Mouse (Mus musculus): Measurements from ENCODE around the gene Cep170. TPM values are rescaled to one million over a fixed set of nuclear protein-coding genes. Genes with fewer than 3 reads are reported as not detected.

Cep170 gene
- polyA plus RNA-seq, 1 experiment from 2014 or later = 91.0 TPM

DNA sequence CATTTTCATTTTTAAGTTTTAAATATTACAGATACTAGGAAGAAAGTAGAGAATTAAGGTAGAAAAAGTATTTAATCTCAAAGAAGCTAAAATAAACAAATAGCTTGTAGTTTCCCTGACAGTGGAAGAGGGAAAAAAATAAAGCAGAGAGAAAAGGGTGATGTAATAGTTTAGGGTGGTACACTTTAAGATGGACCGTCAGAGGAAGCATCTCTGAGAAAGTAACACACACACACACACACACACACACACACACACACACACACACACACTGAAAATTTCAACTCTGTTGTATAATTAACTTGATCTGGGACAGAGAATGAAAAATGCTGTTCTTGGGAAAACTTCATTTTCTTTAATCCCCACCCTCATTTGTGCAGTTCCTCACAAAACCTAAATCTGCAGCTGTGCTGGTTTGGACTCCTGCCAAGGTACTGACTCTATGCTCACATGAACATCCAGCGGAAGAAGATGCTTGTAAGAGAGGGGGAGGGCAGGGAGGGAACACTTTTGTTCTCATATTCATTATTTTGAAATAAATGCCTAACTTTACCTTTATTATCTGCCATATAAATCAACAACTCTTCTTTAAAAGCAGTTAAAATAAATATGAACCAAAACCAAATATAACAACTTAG is 13.0 kb downstream of the Cep170 start:
- WGBS = 26% methylated on average over 2 of the region's 2 CpGs
- ATAC-seq (ENCODE audit: low FRiP score) = peak; percentile 62; the same call in 1 of the 2 replicates
- Histone ChIP-seq H3K27me3 (replicated peaks) (no peaks in the 10 kb centered on the region), H3K4me3 (replicated peaks) (no peak overlapping the region), H3K36me3 (no peaks in the 10 kb centered on the region), H3K9me3 (replicated peaks) (no peaks in the 10 kb centered on the region), H3K27ac (replicated peaks) (no peak overlapping the region), H3K9ac (replicated peaks) (no peak overlapping the region), H3K4me2 (no peak overlapping the region), H3K4me1 (peaks cover 25% of the 10 kb centered on the region)

DNA sequence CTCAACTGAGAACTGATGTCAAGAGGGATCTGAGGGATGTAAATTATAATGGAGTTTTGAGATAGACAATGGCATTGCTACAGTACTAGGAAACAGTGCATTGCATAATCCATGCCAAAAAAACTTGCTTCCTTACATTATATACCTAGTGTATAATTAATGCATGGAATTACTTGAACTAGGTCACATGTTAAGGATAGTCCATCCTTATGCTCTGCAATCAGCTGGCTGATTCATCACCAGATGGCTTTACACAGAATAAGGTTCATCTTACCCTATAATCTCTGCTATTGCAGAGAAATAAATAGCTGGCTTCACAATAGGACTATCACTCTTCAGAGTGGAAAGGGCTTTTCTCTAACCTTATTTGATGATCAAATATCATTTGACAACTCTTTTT is 15.2 kb downstream of the Cep170 start:
- Histone ChIP-seq H3K4me2 (no peak overlapping the region), H3K4me3 (replicated peaks) (no peak overlapping the region), H3K4me1 (peaks cover 19% of the 10 kb centered on the region), H3K9me3 (replicated peaks) (no peaks in the 10 kb centered on the region), H3K27me3 (replicated peaks) (no peaks in the 10 kb centered on the region), H3K9ac (replicated peaks) (no peak overlapping the region), H3K36me3 (no peaks in the 10 kb centered on the region), H3K27ac (replicated peaks) (no peak overlapping the region)
- ATAC-seq (ENCODE audit: low FRiP score) = no peak

DNA sequence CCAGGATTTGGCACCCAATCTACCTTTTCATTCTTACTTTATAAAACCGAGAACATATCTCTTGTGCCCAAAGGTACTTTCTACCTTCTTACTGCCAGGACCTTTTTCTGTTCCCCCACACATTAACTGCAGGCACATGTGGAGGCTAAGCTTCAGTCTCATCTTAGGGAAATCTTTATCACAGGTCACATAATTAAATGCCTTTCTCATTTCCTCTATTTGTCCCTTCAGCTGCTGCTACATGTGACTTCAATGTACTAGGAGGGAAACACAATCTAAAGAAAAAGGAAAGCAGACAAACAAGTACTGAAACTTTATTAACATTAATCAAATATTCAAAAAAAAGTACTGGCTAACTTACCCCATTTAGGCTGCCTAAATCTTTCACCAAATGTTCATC is 21.7 kb downstream of the Cep170 start:
- H3K9ac ChIP-seq (replicated peaks) = no peak overlapping the region
- H3K9me3 ChIP-seq (replicated peaks) = no peaks in the 10 kb centered on the region
- peaks cover 3% of the 10 kb centered on the region for H3K4me1 ChIP-seq
- 89% methylated on average over 1 of the region's 1 CpGs for WGBS
- no peak for ATAC-seq (ENCODE audit: low FRiP score)
- no peaks in the 10 kb centered on the region for H3K27me3 ChIP-seq (replicated peaks)
- H3K36me3 ChIP-seq = peaks cover 24% of the 10 kb centered on the region
- no peak overlapping the region for H3K4me2 ChIP-seq
- H3K27ac ChIP-seq (replicated peaks) = no peak overlapping the region
- no peak overlapping the region for H3K4me3 ChIP-seq (replicated peaks)

DNA sequence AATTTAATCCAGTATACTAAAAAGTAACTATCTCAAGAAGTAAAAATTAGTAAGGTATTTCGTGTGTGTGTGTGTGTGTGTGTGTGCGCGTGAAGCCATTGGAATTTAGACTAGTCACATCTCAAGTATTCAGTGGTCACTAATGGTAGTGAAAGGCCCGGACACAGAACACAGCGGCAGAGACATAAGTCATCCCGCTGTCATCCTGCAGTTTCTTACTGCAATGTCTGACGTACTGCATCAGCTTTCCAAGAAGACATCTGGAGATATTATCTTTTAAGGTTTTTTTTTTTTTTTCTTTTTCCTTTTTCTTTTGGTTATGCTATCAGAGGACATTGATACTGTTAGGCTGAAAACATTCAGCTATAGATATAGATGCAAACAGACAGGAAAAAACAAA is 24.5 kb downstream of the Cep170 start:
- 81% methylated on average over 7 of the region's 7 CpGs for WGBS

DNA sequence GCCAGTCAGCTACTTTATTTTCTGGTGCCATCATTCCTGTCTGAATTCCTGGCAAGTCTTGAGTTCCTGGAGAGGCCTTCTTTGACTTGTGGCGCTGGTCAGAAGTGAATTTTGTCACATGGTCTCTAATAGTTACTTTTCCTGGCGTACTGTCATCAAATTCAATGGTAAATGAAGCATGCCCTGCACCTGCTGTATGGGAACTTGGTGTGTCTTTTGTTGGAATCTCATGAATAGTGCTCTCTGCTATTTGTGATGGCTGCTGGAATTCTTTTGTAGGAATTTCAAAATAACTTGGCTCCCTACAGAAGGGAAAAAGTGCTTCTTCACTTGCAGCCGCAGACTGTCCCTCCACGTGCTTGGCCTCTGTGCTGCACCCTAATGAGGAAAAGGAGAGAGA is 39.3 kb downstream of the Cep170 start:
- Histone ChIP-seq H3K9me3 (replicated peaks) (no peaks in the 10 kb centered on the region), H3K36me3 (peaks cover 38% of the 10 kb centered on the region), H3K27me3 (replicated peaks) (no peaks in the 10 kb centered on the region), H3K27ac (replicated peaks) (peak overlapping the region; percentile 23; the same call in 1 of the 2 replicates), H3K4me2 (no peak overlapping the region), H3K9ac (replicated peaks) (no peak overlapping the region), H3K4me1 (0 out of 2 replicates have a peak, but pooled peaks cover 3% of the 10 kb centered on the region), H3K4me3 (replicated peaks) (no peak overlapping the region)
- 44% methylated on average over 4 of the region's 4 CpGs for WGBS
- ATAC-seq (ENCODE audit: low FRiP score) = no peak

More for the DNA sequence above, 24.5 kb downstream of the Cep170 start:
- Histone ChIP-seq H3K4me3 (replicated peaks) (no peak overlapping the region), H3K9ac (replicated peaks) (no peak overlapping the region), H3K4me1 (no peaks in the 10 kb centered on the region), H3K36me3 (peaks cover 29% of the 10 kb centered on the region), H3K9me3 (replicated peaks) (no peaks in the 10 kb centered on the region), H3K27me3 (replicated peaks) (no peaks in the 10 kb centered on the region), H3K4me2 (no peak overlapping the region), H3K27ac (replicated peaks) (no peak overlapping the region)
- ATAC-seq (ENCODE audit: low FRiP score) = no peak

DNA sequence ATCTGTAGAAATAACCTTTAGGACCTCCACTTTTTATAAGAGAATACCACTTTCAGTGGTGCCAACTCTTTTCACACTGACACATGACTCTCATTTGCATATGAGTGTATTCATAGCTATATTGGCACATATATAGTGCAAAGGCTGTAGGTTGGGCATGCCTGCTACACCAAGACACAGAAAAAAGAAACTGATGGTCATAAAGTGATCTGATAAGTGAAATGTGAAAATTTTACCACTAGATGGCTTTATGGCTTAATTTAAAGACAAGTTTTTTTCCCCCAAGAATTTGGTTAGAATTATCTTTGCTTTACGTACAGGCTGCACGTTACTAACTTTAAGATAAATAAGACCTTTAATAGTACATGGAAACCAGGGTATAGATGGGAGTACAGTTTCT is 51.6 kb downstream of the Cep170 start:
- 71% methylated on average over 2 of the region's 2 CpGs for whole genome bisulfite sequencing
- peaks cover 14% of the 10 kb centered on the region for H3K36me3 ChIP-seq

DNA sequence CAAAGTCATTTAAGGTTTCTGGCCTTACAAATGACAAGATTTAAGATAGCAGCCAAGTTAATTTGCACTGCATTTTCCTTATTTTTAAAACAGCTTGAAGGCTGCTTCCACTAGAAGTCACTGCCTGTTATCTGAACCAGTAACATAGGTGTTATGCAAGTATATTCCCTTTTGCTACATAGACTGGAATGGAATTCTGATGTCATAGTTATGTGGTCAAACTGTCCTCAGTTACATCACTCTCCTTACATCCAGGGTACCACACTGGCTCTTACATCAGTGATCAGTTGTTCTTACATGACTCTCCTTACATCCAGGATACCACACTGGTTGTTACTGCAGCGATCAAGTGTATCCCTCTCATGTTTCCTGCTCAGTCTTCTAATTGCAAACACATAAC is 53.2 kb downstream of the Cep170 start:
- no peak overlapping the region for H3K27ac ChIP-seq (replicated peaks)

More for the DNA sequence above, 51.6 kb downstream of the Cep170 start:
- Histone ChIP-seq H3K4me2 (no peak overlapping the region), H3K9me3 (replicated peaks) (no peaks in the 10 kb centered on the region), H3K4me3 (replicated peaks) (no peak overlapping the region), H3K27ac (replicated peaks) (no peak overlapping the region), H3K4me1 (no peaks in the 10 kb centered on the region), H3K9ac (replicated peaks) (no peak overlapping the region), H3K27me3 (replicated peaks) (no peaks in the 10 kb centered on the region)
- no peak for ATAC-seq (ENCODE audit: low FRiP score)

DNA sequence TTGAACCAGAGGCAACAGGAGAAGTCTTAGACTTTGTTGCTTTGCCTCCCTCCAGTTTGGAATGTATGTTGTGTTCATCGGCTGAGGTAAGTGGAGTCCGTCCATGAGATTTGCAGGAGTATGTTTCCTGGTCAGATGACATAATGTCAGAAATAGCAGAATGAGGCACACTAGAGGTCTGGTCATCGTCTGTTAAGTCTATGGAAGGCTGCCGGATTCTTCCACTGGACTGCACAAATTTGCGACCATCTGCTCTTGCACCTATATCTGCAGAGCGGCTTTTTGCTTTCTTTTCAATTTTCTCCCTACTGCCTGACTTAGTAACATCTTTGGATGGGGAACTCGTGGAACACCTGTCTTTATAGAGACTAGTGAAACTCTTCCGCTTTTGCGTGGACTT is 58.3 kb downstream of the Cep170 start:
- Histone ChIP-seq H3K9ac (replicated peaks) (no peak overlapping the region), H3K4me2 (no peak overlapping the region), H3K36me3 (peaks cover 34% of the 10 kb centered on the region), H3K4me1 (0 out of 2 replicates have a peak, but pooled peaks cover 7% of the 10 kb centered on the region), H3K27me3 (replicated peaks) (no peaks in the 10 kb centered on the region), H3K9me3 (replicated peaks) (no peaks in the 10 kb centered on the region), H3K27ac (replicated peaks) (no peak overlapping the region), H3K4me3 (replicated peaks) (no peak overlapping the region)
- WGBS = 91% methylated on average over 9 of the region's 9 CpGs
- no peak for ATAC-seq (ENCODE audit: low FRiP score)

More for the DNA sequence above, 53.2 kb downstream of the Cep170 start:
- no peaks in the 10 kb centered on the region for H3K9me3 ChIP-seq (replicated peaks)
- no peak overlapping the region for H3K4me2 ChIP-seq
- H3K4me1 ChIP-seq = no peaks in the 10 kb centered on the region
- H3K27me3 ChIP-seq (replicated peaks) = no peaks in the 10 kb centered on the region
- H3K36me3 ChIP-seq = peaks cover 24% of the 10 kb centered on the region
- H3K9ac ChIP-seq (replicated peaks) = no peak overlapping the region
- ATAC-seq (ENCODE audit: low FRiP score) = no peak
- no peak overlapping the region for H3K4me3 ChIP-seq (replicated peaks)
- 98% methylated on average over 1 of the region's 1 CpGs for WGBS

DNA sequence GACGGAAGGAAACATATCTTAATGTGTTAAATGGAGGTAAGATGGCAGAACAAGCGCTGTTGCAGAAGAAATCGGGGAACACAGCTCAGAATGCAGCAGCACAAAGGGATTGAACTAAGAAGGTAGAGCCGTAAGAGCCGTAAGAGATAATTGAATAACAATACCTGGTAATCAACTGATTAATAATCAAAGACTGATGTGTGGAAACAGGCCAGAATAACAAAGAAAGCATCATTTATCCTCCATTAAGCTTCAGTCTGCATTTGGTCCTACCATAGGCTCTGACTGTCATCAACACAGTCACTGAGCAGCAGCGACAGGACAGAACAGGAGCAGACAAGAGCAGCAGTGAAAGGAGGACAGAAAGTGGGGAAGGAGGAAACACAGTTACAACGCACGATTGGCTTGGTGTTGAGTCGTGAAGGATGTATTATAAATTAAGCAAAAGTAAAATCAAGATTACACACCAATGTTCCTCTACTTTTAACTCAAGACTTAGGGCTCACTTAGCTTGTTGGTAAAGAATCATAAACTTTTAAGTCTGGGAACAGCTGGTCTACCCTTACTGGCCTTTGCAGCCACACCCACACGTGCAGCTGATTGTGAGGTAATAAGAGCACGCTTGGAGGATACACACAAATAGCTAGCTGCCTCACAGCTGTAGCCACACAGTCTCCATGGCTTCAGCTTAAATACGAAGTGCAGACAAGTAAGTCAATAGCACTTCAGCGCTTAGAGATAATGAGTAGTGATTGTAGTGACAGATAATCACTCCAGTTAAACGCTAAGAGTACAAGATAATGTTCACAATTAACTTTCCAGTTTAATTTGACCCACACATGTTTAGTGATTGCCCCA is 59.8 kb downstream of the Cep170 start:
- 47% methylated on average over 14 of the region's 14 CpGs for WGBS
- Histone ChIP-seq H3K27me3 (replicated peaks) (no peaks in the 10 kb centered on the region), H3K4me3 (replicated peaks) (no peak overlapping the region), H3K9ac (replicated peaks) (no peak overlapping the region), H3K36me3 (peaks cover 34% of the 10 kb centered on the region), H3K27ac (replicated peaks) (no peak overlapping the region), H3K4me2 (no peak overlapping the region), H3K9me3 (replicated peaks) (no peaks in the 10 kb centered on the region), H3K4me1 (0 out of 2 replicates have a peak, but pooled peaks cover 7% of the 10 kb centered on the region)
- ATAC-seq (ENCODE audit: low FRiP score) = no peak

DNA sequence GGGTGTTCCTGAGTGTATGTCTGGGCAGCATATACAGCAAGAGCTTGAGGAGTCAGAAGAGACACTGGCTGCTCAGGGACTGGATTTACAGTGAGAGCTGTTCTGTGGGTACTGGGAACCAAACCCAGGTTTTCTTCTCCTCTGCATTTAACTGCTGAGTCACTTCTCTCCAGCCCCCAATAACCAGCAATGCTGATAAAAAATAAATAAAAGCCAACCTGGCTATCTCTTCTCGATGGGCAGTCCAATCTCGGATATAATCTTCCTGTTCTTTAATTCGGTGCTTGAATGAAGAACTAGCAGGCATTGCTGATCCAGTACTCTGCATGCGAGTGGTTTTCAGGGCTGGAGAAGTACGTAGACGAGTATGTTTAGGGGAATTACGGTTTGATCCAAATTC is 64.2 kb downstream of the Cep170 start:
- Histone ChIP-seq H3K27me3 (replicated peaks) (no peaks in the 10 kb centered on the region), H3K27ac (replicated peaks) (no peak overlapping the region), H3K9me3 (replicated peaks) (no peaks in the 10 kb centered on the region), H3K9ac (replicated peaks) (no peak overlapping the region), H3K36me3 (peaks cover 17% of the 10 kb centered on the region), H3K4me3 (replicated peaks) (no peak overlapping the region), H3K4me1 (0 out of 2 replicates have a peak, but pooled peaks cover 7% of the 10 kb centered on the region), H3K4me2 (no peak overlapping the region)
- 94% methylated on average over 7 of the region's 7 CpGs for WGBS
- ATAC-seq (ENCODE audit: low FRiP score) = no peak

DNA sequence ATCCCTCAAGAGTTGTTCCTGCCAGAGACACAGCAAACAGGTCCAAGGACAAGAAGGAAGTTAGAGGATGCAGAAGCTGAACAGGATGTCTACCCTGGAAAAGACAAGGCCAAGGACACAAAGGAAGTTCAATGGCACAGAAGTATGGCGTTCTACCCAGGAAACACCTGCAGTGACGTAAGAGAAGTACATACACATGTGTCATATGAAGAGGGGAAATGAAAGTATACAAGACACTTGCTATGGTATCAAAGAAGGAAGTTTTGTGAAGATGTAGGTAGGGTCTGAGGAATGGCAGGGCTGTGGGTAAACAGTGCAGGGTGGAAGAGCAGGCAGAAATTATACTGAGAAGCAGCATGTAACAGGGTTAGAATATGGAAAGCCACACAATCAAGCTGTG is 81.0 kb downstream of the Cep170 start:
- H3K9ac ChIP-seq (replicated peaks) = no peak overlapping the region
- no peak overlapping the region for H3K4me2 ChIP-seq
- ATAC-seq (ENCODE audit: low FRiP score) = no peak
- no peaks in the 10 kb centered on the region for H3K9me3 ChIP-seq (replicated peaks)
- no peak overlapping the region for H3K4me3 ChIP-seq (replicated peaks)
- no peaks in the 10 kb centered on the region for H3K27me3 ChIP-seq (replicated peaks)
- H3K27ac ChIP-seq (replicated peaks) = no peak overlapping the region
- peaks cover 51% of the 10 kb centered on the region for H3K36me3 ChIP-seq
- no peaks in the 10 kb centered on the region for H3K4me1 ChIP-seq
- 93% methylated on average over 2 of the region's 2 CpGs for WGBS

DNA sequence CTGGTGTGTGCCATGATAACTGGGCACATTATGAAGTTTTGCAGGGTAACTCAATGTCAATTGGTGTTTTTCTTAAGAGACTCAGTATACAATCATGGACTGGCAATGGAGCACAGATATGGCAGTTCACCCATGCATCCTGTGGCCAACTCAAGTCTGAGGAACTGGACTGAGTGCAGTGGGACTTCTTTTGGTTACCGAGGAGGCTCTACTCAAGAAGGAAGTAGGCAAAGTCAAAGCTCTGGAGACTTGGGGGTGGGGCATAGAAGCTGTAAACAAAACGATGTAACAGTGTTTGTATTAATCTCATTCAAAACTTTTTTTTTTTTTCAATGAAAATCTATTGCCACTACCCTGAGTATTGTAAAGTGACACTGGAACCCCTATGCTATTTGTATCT is 83.3 kb downstream of the Cep170 start:
- Histone ChIP-seq H3K9me3 (replicated peaks) (no peaks in the 10 kb centered on the region), H3K4me2 (no peak overlapping the region), H3K4me3 (replicated peaks) (no peak overlapping the region), H3K4me1 (no peaks in the 10 kb centered on the region), H3K36me3 (peaks cover 35% of the 10 kb centered on the region), H3K27me3 (replicated peaks) (no peaks in the 10 kb centered on the region), H3K9ac (replicated peaks) (no peak overlapping the region), H3K27ac (replicated peaks) (no peak overlapping the region)
- ATAC-seq (ENCODE audit: low FRiP score) = no peak
- 88% methylated on average over 2 of the region's 2 CpGs for WGBS
